Mouse (Mus musculus) E14TG2a.4 (cell line): ENCODE measurements at regions not wholly inside any gene's neighbourhood (a gene's known extent, or its start where the extent isn't known, plus 50 kb on each side); places are given as distances from the start of the nearest gene placed in this dataset.

ENCODE experiments used
- CTCF ChIP-seq: conservative IDR thresholded peaks from 2 replicates; pipeline ENCODE4 v1.5.1; 2014; ENCODE audit warnings: low read length
- NANOG ChIP-seq: IDR thresholded peaks from 2 replicates; pipeline ENCODE4 v1.6.1; 2014; ENCODE audit warnings: borderline replicate concordance, low read length, mixed read lengths
- POU5F1 ChIP-seq: IDR thresholded peaks from 2 replicates; pipeline ENCODE4 v1.6.1; 2014; ENCODE audit warnings: low read length, borderline replicate concordance

DNA sequence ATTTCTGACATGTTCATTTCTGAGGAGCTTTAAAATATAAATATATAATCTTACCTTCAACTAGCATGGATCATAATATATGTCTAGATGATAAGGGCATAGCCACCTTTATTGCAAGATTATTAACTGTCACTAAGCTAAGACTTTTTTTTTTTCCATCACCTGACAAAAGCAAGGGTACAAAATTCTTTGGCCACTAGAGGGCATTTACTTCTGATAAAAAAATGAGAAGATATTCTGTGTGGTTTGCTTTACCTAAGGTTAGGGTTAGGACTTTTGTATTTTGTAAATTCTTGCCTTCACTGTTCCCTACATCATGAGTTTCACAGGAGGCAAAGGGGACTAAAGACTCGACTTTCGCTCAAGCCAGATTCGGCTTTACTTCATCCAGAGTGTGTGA, 355.1 kb downstream of the Cps1 start:
- peak; percentile 35 for TF ChIP-seq CTCF
- no peak for TF ChIP-seq NANOG
- TF ChIP-seq POU5F1, result no peak
